Mouse (Mus musculus) kidney, embryonic 14.5 days (tissue): ENCODE measurements at regions not wholly inside any gene's neighbourhood (a gene's known extent, or its start where the extent isn't known, plus 50 kb on each side); places are given as distances from the start of the nearest gene placed in this dataset.

Experiments
- ATAC-seq: fragments of 200-750 bp; cut with Nextera tagmentation; 2 replicates; pipeline ENCODE4 v1.8.0; 2017; ENCODE audit warnings: moderate number of reproducible peaks, mild to moderate bottlenecking, moderate TSS enrichment, moderate library complexity; ENCODE audit not compliant: low FRiP score, low TSS enrichment
- H3K27ac ChIP-seq: fragments of 300-500 bp; sonication (generic); 2 replicates; pipeline ENCODE4 v1.5.1; 2014; ENCODE audit warnings: low read depth, mild to moderate bottlenecking, low read length, moderate library complexity, mixed read lengths
- H3K27me3 ChIP-seq: fragments of 300-500 bp; sonication (generic); 2 replicates; pipeline ENCODE4 v1.6.1; 2014; ENCODE audit warnings: mild to moderate bottlenecking, low read length; ENCODE audit not compliant: control insufficient read depth, insufficient read depth
- H3K36me3 ChIP-seq: fragments of 300-500 bp; sonication (generic); 2 replicates; pipeline ENCODE4 v1.6.1; 2014; ENCODE audit warnings: low read length, mixed read lengths; ENCODE audit not compliant: control insufficient read depth, insufficient read depth
- H3K4me1 ChIP-seq: fragments of 300-500 bp; sonication (generic); 2 replicates; pipeline ENCODE4 v1.6.1; 2014; ENCODE audit warnings: low read length, mixed read lengths; ENCODE audit not compliant: control insufficient read depth, insufficient read depth
- H3K4me2 ChIP-seq: fragments of 300-500 bp; sonication (generic); replicated peaks from 2 replicates; pipeline ENCODE4 v1.6.1; 2014; ENCODE audit warnings: low read depth, mild to moderate bottlenecking, low read length
- H3K4me3 ChIP-seq: fragments of 300-500 bp; sonication (generic); 2 replicates; pipeline ENCODE4 v1.5.1; 2014; ENCODE audit warnings: mild to moderate bottlenecking, low read length
- H3K9ac ChIP-seq: fragments of 300-500 bp; sonication (generic); 2 replicates; pipeline ENCODE4 v1.6.1; 2014; ENCODE audit warnings: low read depth, mild to moderate bottlenecking, low read length, moderate library complexity
- H3K9me3 ChIP-seq: fragments of 300-500 bp; sonication (generic); 2 replicates; pipeline ENCODE4 v1.6.1; 2016; ENCODE audit warnings: low read length; ENCODE audit not compliant: control insufficient read depth
- WGBS: fragments of 180-500 bp; shearing (Covaris S2); extraction: QIAGEN DNeasy Blood & Tissue Kit; methylation state at CpG from one replicate; pipeline ENCODE4 v1.1.7; 2014; 5-methylcytosine and 5-hydroxymethylcytosine counted together

GRCm38 (mm10) chr5:105994218-105994617, 117.9 kb downstream of the Zfp326 start:
- ATAC-seq = no peak
- Histone ChIP-seq H3K36me3 (no peaks in the 10 kb centered on the region), H3K9me3 (no peaks in the 10 kb centered on the region), H3K4me2 (no peak overlapping the region), H3K4me1 (no peaks in the 10 kb centered on the region), H3K27me3 (no peaks in the 10 kb centered on the region), H3K9ac (no peak overlapping the region), H3K4me3 (no peak overlapping the region), H3K27ac (no peak overlapping the region)
- WGBS = 93% methylated on average over 1 of the region's 1 CpGs

GRCm38 (mm10) chr5:105993066-105993760, 116.8 kb downstream of the Zfp326 start:
- Histone ChIP-seq H3K27ac (no peak overlapping the region), H3K36me3 (no peaks in the 10 kb centered on the region), H3K4me2 (no peak overlapping the region), H3K9ac (no peak overlapping the region), H3K27me3 (no peaks in the 10 kb centered on the region), H3K9me3 (no peaks in the 10 kb centered on the region), H3K4me1 (no peaks in the 10 kb centered on the region), H3K4me3 (no peak overlapping the region)
- ATAC-seq = no peak
- WGBS = 76% methylated on average over 15 of the region's 15 CpGs

- Histone ChIP-seq H3K4me2 (no peak overlapping the region), H3K36me3 (no peaks in the 10 kb centered on the region), H3K27ac (no peak overlapping the region), H3K9me3 (no peaks in the 10 kb centered on the region), H3K4me1 (no peaks in the 10 kb centered on the region), H3K4me3 (no peak overlapping the region), H3K9ac (no peak overlapping the region), H3K27me3 (no peaks in the 10 kb centered on the region)
- WGBS = 88% methylated on average over 12 of the region's 12 CpGs
- ATAC-seq = no peak
Measured at GRCm38 (mm10) chr5:105990777-105991176, 114.4 kb downstream of the Zfp326 start.

GRCm38 (mm10) chr5:105986401-105986800, 110.0 kb downstream of the Zfp326 start:
- Histone ChIP-seq H3K9me3 (no peaks in the 10 kb centered on the region), H3K4me3 (no peak overlapping the region), H3K36me3 (no peaks in the 10 kb centered on the region), H3K9ac (no peak overlapping the region), H3K4me2 (no peak overlapping the region), H3K4me1 (no peaks in the 10 kb centered on the region), H3K27me3 (no peaks in the 10 kb centered on the region), H3K27ac (no peak overlapping the region)
- 40% methylated on average over 7 of the region's 7 CpGs for WGBS
- ATAC-seq = no peak; the same call in 1 of the 2 replicates

- H3K36me3 ChIP-seq = no peaks in the 10 kb centered on the region
- no peaks in the 10 kb centered on the region for H3K27me3 ChIP-seq
- no peak for ATAC-seq
- no peak overlapping the region for H3K4me3 ChIP-seq
- H3K9me3 ChIP-seq = no peaks in the 10 kb centered on the region
- no peak overlapping the region for H3K27ac ChIP-seq
- no peak overlapping the region for H3K9ac ChIP-seq
- no peaks in the 10 kb centered on the region for H3K4me1 ChIP-seq
- WGBS = 75% methylated on average over 5 of the region's 5 CpGs
- H3K4me2 ChIP-seq = no peak overlapping the region
Measured at GRCm38 (mm10) chr5:105983131-105983530, 106.8 kb downstream of the Zfp326 start.

GRCm38 (mm10) chr5:105976746-105977145, 100.4 kb downstream of the Zfp326 start:
- Histone ChIP-seq H3K27ac (no peak overlapping the region), H3K4me3 (no peak overlapping the region), H3K9me3 (no peaks in the 10 kb centered on the region), H3K4me2 (no peak overlapping the region), H3K36me3 (no peaks in the 10 kb centered on the region), H3K4me1 (no peaks in the 10 kb centered on the region), H3K9ac (no peak overlapping the region), H3K27me3 (no peaks in the 10 kb centered on the region)
- WGBS = 75% methylated on average over 5 of the region's 5 CpGs
- no peak for ATAC-seq

GRCm38 (mm10) chr5:105976076-105976475, 99.7 kb downstream of the Zfp326 start:
- Histone ChIP-seq H3K4me3 (no peak overlapping the region), H3K36me3 (no peaks in the 10 kb centered on the region), H3K9ac (no peak overlapping the region), H3K27me3 (no peaks in the 10 kb centered on the region), H3K4me1 (no peaks in the 10 kb centered on the region), H3K9me3 (no peaks in the 10 kb centered on the region), H3K4me2 (peak overlapping the region; percentile 24), H3K27ac (no peak overlapping the region)
- ATAC-seq = no peak
- WGBS = 75% methylated on average over 5 of the region's 5 CpGs

- no peak for ATAC-seq
- H3K9ac ChIP-seq = no peak overlapping the region
- H3K27me3 ChIP-seq = no peaks in the 10 kb centered on the region
- H3K4me1 ChIP-seq = no peaks in the 10 kb centered on the region
- H3K4me2 ChIP-seq = peak overlapping the region; percentile 24
- H3K4me3 ChIP-seq = no peak overlapping the region
- no peak overlapping the region for H3K27ac ChIP-seq
- WGBS = 41% methylated on average over 20 of the region's 21 CpGs
- no peaks in the 10 kb centered on the region for H3K36me3 ChIP-seq
- no peaks in the 10 kb centered on the region for H3K9me3 ChIP-seq
Measured at GRCm38 (mm10) chr5:105975275-105976011, 99.1 kb downstream of the Zfp326 start.

GRCm38 (mm10) chr5:105974576-105975177, 98.3 kb downstream of the Zfp326 start:
- Histone ChIP-seq H3K27me3 (no peaks in the 10 kb centered on the region), H3K36me3 (no peaks in the 10 kb centered on the region), H3K4me2 (no peak overlapping the region), H3K9me3 (no peaks in the 10 kb centered on the region), H3K9ac (no peak overlapping the region), H3K27ac (no peak overlapping the region), H3K4me1 (no peaks in the 10 kb centered on the region), H3K4me3 (no peak overlapping the region)
- WGBS = 73% methylated on average over 18 of the region's 18 CpGs
- ATAC-seq = no peak
